Mouse (Mus musculus) CH12.LX (cell line): Measurements from ENCODE around the gene Top3b. TPM values are rescaled to one million over a fixed set of nuclear protein-coding genes. Genes with fewer than 3 reads are reported as not detected.
A peak's percentile ranks its signal among the peaks of the same experiment; 100 is the strongest.

Experiments used
- DNase-seq: peaks from one replicate; pipeline ENCODE4 v3.0.0-alpha.2; 2013; ENCODE audit errors: extremely low read depth
- H3K27ac ChIP-seq: 2 replicates; pipeline ENCODE4 v1.5.1; 2012; ENCODE audit warnings: low read depth, mild to moderate bottlenecking, control low read depth, moderate library complexity; ENCODE audit not compliant: insufficient read depth
- H3K27me3 ChIP-seq: replicated peaks from 2 replicates; pipeline ENCODE3; 2012; ENCODE audit warnings: inconsistent platforms
- H3K36me3 ChIP-seq, 2 experiments: replicated peaks in 1 of 2; 2 replicates each; pipeline versions ENCODE3 to v1.6.1; 2012; ENCODE audit warnings: inconsistent platforms in 1 of 2, low read length in 1 of 2, mild to moderate bottlenecking in 1 of 2, mixed read lengths in 1 of 2, moderate library complexity in 1 of 2; ENCODE audit not compliant: control insufficient read depth in 1 of 2, insufficient read depth in 1 of 2
- H3K4me1 ChIP-seq, 2 experiments: 2 replicates each; pipeline ENCODE4 v1.6.1; 2012; ENCODE audit warnings: inconsistent platforms in 1 of 2, moderate library complexity in 1 of 2; ENCODE audit not compliant: insufficient read depth in 2 of 2, control insufficient read depth in 1 of 2
- H3K4me2 ChIP-seq: 2 replicates; pipeline ENCODE4 v1.6.1; 2012; ENCODE audit warnings: low read depth, mild to moderate bottlenecking, control low read depth; ENCODE audit not compliant: poor library complexity, insufficient read depth, severe bottlenecking
- H3K4me3 ChIP-seq, 3 experiments: fragments of 150-350 bp in 1 of 3; sonication (generic) in 1 of 3; replicated peaks in 1 of 3; 2 replicates each; pipeline versions ENCODE3 to v1.5.1; 2011 to 2012; ENCODE audit warnings: low read depth in 2 of 3, low read length in 2 of 3, mild to moderate bottlenecking in 2 of 3, moderate library complexity in 2 of 3, control low read depth in 1 of 3, improper control_type of control experiment in 1 of 3, inconsistent platforms in 1 of 3, mixed read lengths in 1 of 3; ENCODE audit not compliant: poor library complexity in 1 of 3
- H3K79me2 ChIP-seq: replicated peaks from 2 replicates; pipeline ENCODE4 v1.6.1; 2012; ENCODE audit warnings: mild to moderate bottlenecking, moderate library complexity; ENCODE audit not compliant: control insufficient read depth, poor library complexity, insufficient read depth, severe bottlenecking; ENCODE audit errors: extremely low read depth
- H3K9ac ChIP-seq: 2 replicates; pipeline ENCODE4 v1.6.1; 2012; ENCODE audit warnings: low read depth, mild to moderate bottlenecking, control low read depth, moderate library complexity; ENCODE audit not compliant: insufficient read depth
- H3K9me3 ChIP-seq: replicated peaks from 2 replicates; pipeline ENCODE3; 2012; ENCODE audit warnings: low read length, inconsistent platforms, mixed read lengths
- CHD1 ChIP-seq: IDR thresholded peaks from 2 replicates; pipeline ENCODE4 v1.6.1; 2012; ENCODE audit warnings: low read depth, low read length, improper control_type of control experiment, inconsistent platforms
- E2F4 ChIP-seq: IDR thresholded peaks from 2 replicates; pipeline ENCODE4 v1.6.1; 2011; ENCODE audit warnings: low read depth, low read length, improper control_type of control experiment; ENCODE audit not compliant: insufficient replicate concordance
- ELF1 ChIP-seq: IDR thresholded peaks from 2 replicates; pipeline ENCODE4 v1.6.1; 2014; ENCODE audit warnings: low read depth, mild to moderate bottlenecking, inconsistent platforms, low read length, improper control_type of control experiment
- ETS1 ChIP-seq: conservative IDR thresholded peaks from 2 replicates; pipeline ENCODE4 v1.6.1; 2012; ENCODE audit warnings: low read depth, mild to moderate bottlenecking, inconsistent platforms, low read length, improper control_type of control experiment, moderate library complexity
- GABPA ChIP-seq: IDR thresholded peaks from 2 replicates; pipeline ENCODE4 v1.6.1; 2012; ENCODE audit warnings: low read depth, low read length, improper control_type of control experiment, inconsistent platforms; ENCODE audit not compliant: insufficient replicate concordance
- IRF4 ChIP-seq: IDR thresholded peaks from 2 replicates; pipeline ENCODE4 v1.6.1; 2014; ENCODE audit warnings: low read depth, mild to moderate bottlenecking, inconsistent platforms, low read length, improper control_type of control experiment
- MAZ ChIP-seq: IDR thresholded peaks from 2 replicates; pipeline ENCODE4 v1.6.1; 2012; ENCODE audit warnings: low read depth, mild to moderate bottlenecking, inconsistent platforms, low read length, improper control_type of control experiment, moderate library complexity
- MEF2A ChIP-seq: IDR thresholded peaks from 2 replicates; pipeline ENCODE4 v1.6.1; 2014; ENCODE audit warnings: low read depth, mild to moderate bottlenecking, inconsistent platforms, low read length, improper control_type of control experiment, borderline replicate concordance
- MXI1 ChIP-seq: IDR thresholded peaks from 2 replicates; pipeline ENCODE4 v1.6.1; 2011; ENCODE audit warnings: mild to moderate bottlenecking, low read depth, low read length, improper control_type of control experiment
- MYC ChIP-seq: IDR thresholded peaks from 2 replicates; pipeline ENCODE4 v1.6.1; 2011; ENCODE audit warnings: low read depth, mild to moderate bottlenecking, improper control_type of control experiment, low read length
- NELFE ChIP-seq: IDR thresholded peaks from 2 replicates; pipeline ENCODE4 v1.6.1; 2011; ENCODE audit warnings: low read depth, low read length, improper control_type of control experiment
- PAX5 ChIP-seq: IDR thresholded peaks from 2 replicates; pipeline ENCODE4 v1.6.1; 2012; ENCODE audit warnings: low read length, inconsistent platforms, mixed read lengths
- POLR2AphosphoS2 ChIP-seq: IDR thresholded peaks from 2 replicates; pipeline ENCODE4 v1.6.1; 2011; ENCODE audit warnings: low read depth, low read length, improper control_type of control experiment
- RAD21 ChIP-seq: IDR thresholded peaks from 2 replicates; pipeline ENCODE4 v1.6.1; 2011; ENCODE audit warnings: low read depth, mild to moderate bottlenecking, low read length, improper control_type of control experiment, moderate library complexity
- SIN3A ChIP-seq: IDR thresholded peaks from 2 replicates; pipeline ENCODE4 v1.6.1; 2012; ENCODE audit warnings: low read length, improper control_type of control experiment, inconsistent platforms
- UBTF ChIP-seq: IDR thresholded peaks from 2 replicates; pipeline ENCODE4 v1.6.1; 2012; ENCODE audit warnings: low read depth, mild to moderate bottlenecking, inconsistent platforms, low read length, improper control_type of control experiment, moderate library complexity
- USF2 ChIP-seq: conservative IDR thresholded peaks from 2 replicates; pipeline ENCODE4 v1.6.1; 2011; ENCODE audit warnings: low read depth, low read length, improper control_type of control experiment
- ZMIZ1 ChIP-seq: IDR thresholded peaks from 2 replicates; pipeline ENCODE4 v1.6.1; 2012; ENCODE audit warnings: low read depth, mild to moderate bottlenecking, inconsistent platforms, low read length, improper control_type of control experiment
- dilution Hi-C: fragments of 300-500 bp; cut with MboI; formaldehyde crosslinking; loops from 2 replicates; pipeline ENCODE4 v1.14.3; 2020; ENCODE audit warnings: low sequenced_read_pairs; ENCODE audit not compliant: extremely low pct_unique_long_range_greater_than_20kb, extremely low pct_ligation_motif_present
- in situ Hi-C: fragments of 300-500 bp; cut with MboI; formaldehyde crosslinking; loops from 3 replicates; pipeline ENCODE4 v1.14.3; 2019; ENCODE audit warnings: low sequenced_read_pairs, low pct_ligation_motif_present, low pct_unique_long_range_greater_than_20kb, mixed read lengths
- polyA plus RNA-seq: library from polyadenylated mRNA; unstranded; fragments of >175 nt; gene quantifications from 2 replicates; pipeline ENCODE4 v1.2.1, GENCODE M21; 2012; ENCODE audit warnings: low read depth; ENCODE audit not compliant: insufficient read length
- total RNA-seq, 2 experiments: library from RNA; depleted of rRNA; stranded (reverse); fragments of 300-350 nt in 1 of 2; fragments of >200 nt in 1 of 2; gene quantifications; 2 replicates each; pipeline ENCODE4 v1.2.3; 2012 to 2014

The Top3b gene
- total and polyA plus RNA-seq, 3 experiments: 56.7 to 88.4 (median 61.8) TPM

- no peak for DNase-seq
- H3K4me1 ChIP-seq: peaks cover 2 to 51% of the 10 kb centered on the region in 2 experiments
- peak overlapping the region in 2 of 3 experiments; percentile 40 to 80 for H3K4me3 ChIP-seq
- no peak overlapping the region for H3K27ac ChIP-seq
- H3K9ac ChIP-seq: no peak overlapping the region; the same call in 1 of the 2 replicates
- peak overlapping the region; percentile 80 for H3K4me2 ChIP-seq
- peaks cover 18% of the 10 kb centered on the region for H3K79me2 ChIP-seq
- TF ChIP-seq ELF1 (no peak), MYC (no peak), MXI1 (no peak)
- H3K36me3 ChIP-seq: peaks cover 3 to 26% of the 10 kb centered on the region in 2 experiments
- dilution Hi-C loops: no loop called here
- in situ Hi-C loops: no loop called here
- no peaks in the 10 kb centered on the region for H3K9me3 ChIP-seq
- no peaks in the 10 kb centered on the region for H3K27me3 ChIP-seq
These were observed 307 bp upstream of the Top3b start for GRCm38 (mm10) chr16:16870241-16870616.

DNA sequence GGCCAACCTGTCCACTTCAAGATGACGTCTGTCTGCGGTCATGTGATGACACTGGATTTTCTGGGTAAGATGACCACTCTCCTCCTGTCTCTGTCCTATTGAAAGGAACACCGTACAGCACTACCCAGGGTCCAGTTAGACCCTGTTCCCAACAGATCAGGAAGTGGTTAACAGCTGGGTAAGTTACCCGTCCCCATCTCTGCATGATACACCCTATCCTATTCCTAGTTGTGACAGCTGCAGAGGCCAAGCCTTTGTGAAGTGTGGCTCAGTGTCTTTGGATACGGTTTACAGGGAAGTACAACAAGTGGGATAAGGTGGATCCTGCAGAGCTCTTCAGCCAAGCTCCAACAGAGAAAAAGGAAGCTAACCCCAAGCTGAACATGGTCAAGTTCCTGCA lies 8.5 kb downstream of the Top3b start:
- no peak overlapping the region for H3K4me2 ChIP-seq
- in situ Hi-C loops: no loop called here
- no peaks in the 10 kb centered on the region for H3K4me1 ChIP-seq
- DNase-seq: no peak
- H3K36me3 ChIP-seq: peaks cover 71 to 93% of the 10 kb centered on the region in 2 experiments
- dilution Hi-C loops: no loop called here
- no peak for TF ChIP-seq ETS1
- TF ChIP-seq ZMIZ1: no peak
- no peak for TF ChIP-seq UBTF
- no peak for TF ChIP-seq PAX5
- no peak for TF ChIP-seq IRF4
- no peak for TF ChIP-seq MXI1
- TF ChIP-seq E2F4: no peak
- TF ChIP-seq MEF2A: no peak
- no peak for TF ChIP-seq NELFE
- no peak for TF ChIP-seq MAZ
- no peak for TF ChIP-seq SIN3A
- no peak for TF ChIP-seq USF2
- TF ChIP-seq RAD21: no peak
- TF ChIP-seq CHD1: no peak
- TF ChIP-seq GABPA: no peak
- no peak for TF ChIP-seq POLR2AphosphoS2
- TF ChIP-seq, all 38 proteins: peak for 0
- Histone ChIP-seq H3K9ac (no peak overlapping the region), H3K27ac (no peak overlapping the region), H3K79me2 (no peaks in the 10 kb centered on the region; the same call in 1 of the 2 replicates), H3K4me3 (no peak overlapping the region), H3K27me3 (no peaks in the 10 kb centered on the region), H3K9me3 (peaks cover 8% of the 10 kb centered on the region)
